Mouse (Mus musculus) megakaryocyte, adult 5-6 weeks (primary cell): ENCODE results near the gene Mphosph10. TPM values are rescaled to one million over a fixed set of nuclear protein-coding genes. Genes with fewer than 3 reads are reported as not detected.

Experiments used
- ATAC-seq: 2 replicates; pipeline ENCODE4 v1.8.0; 2016; ENCODE audit warnings: mild to moderate bottlenecking, inconsistent platforms; ENCODE audit not compliant: poor library complexity, severe bottlenecking
- total RNA-seq, 2 experiments: library from RNA; stranded (forward) in 1 of 2; stranded (reverse) in 1 of 2; fragments of 153-499, 151-499 nt in 1 of 2; fragments of 221-1000, 200-1000 nt in 1 of 2; gene quantifications; 2 replicates each; pipeline versions ENCODE4 v1.2.3 to v1.2.4; 2015 to 2017

Mphosph10 gene
- total RNA-seq (2015), result 31.4 and 35.7 TPM in 2 replicates
- total RNA-seq (2017), result 61.6 and 67.3 TPM in 2 replicates

DNA sequence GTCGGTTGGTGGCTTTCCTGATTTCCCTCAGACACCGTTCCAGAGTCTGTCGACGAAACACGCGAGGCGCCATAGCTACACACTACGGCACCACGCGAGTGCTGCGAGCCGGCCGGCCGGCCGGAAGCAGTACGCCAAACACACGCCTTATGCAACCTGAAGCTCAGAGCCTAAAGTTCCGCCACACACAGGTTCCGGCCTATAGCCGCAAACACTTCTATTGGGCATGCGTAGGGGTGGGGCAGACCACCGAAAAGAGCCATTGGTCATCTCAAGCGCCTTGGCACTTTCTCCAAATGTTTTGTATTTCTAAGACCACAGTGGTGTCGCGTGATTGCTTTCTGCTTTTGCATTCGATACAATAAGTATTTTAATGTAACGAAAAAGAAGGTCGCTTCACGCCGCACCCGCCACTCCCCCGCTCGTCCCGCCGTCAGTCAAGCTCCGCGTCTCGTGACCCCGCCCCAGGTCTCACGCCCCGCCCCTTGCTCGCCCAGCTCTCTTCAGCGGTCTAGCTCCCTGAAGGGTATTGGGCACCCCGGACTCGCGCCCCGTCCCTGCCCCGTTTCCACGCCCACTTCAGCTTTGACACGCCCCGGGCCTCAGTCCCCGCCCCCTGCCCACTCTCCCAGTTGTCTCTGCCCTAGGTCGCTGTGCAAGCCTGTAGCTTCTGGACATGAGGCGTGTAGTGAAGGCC, at the start of gene Mphosph10, which contains the start of gene Mcee:
TSS of gene Mphosph10 (minus strand) at position 147 of the 697 bp plus-strand sequence.
TSS of gene Mcee (plus strand) at position 486 of the 697 bp plus-strand sequence.
- ATAC-seq, result peak; percentile 87

DNA sequence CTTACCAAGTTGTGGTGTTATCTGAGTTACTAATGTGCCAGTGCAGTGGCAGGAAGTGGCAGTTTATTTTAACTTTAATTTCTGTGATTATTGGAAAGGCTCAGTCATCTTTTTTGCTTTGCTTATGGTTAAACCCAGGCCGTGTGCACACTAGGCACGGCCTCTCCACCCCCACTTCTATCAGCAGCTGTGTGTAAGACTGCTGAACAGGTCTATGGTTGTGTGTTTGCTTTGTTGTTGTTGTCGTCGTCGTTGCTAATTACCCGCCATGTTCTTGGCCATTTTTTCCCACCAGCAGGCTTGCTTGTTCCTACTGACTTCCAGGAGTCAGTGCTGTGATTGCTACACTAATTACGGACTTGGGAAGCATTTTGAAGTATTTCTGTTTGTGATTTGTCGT, 48.5 kb upstream of the Mphosph10 start:
- ATAC-seq, result no peak

DNA sequence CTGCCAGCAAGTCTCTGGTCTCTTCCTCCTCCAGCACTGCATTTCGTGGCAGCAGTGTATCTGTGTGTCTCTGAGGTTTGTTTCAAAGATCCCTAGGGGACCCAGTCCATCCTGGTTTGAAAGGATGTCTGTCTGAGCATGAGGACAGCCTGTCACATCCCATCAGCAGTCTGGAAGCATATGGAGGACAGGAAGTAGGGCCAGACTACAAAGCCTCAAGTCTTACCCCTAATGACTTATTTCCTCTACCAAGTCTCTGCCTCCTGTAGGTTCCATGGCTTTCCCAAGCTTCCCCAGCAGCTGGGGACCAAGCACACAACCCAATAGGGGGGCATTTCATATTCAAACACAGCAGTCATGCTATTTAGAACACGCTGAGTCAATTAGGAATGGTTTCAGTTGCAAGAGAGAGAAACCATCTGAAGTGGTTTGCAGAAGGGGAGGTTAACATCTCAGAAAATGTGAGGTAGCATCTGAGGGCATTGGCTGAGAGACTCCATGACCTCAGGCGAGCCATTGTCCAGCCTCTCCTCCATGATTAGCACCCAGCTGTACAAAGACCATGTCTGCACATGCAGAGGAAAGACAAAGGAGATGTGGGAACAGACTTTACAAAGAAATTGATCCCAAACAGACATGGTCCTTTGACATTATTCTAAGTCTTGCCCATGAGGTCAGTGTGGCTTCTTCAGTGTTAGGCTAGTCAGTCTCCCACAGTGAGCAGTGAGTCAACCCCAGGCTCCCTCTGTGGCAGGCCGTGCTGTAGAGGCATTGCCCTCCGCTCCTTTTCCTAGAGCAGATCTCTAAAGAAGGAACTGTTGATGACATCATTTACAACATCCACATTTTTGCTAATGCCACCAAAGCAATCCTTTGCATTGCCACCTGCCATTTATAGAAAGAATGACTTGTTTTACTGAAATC, 47.8 kb upstream of the Mphosph10 start:
- no peak for ATAC-seq

DNA sequence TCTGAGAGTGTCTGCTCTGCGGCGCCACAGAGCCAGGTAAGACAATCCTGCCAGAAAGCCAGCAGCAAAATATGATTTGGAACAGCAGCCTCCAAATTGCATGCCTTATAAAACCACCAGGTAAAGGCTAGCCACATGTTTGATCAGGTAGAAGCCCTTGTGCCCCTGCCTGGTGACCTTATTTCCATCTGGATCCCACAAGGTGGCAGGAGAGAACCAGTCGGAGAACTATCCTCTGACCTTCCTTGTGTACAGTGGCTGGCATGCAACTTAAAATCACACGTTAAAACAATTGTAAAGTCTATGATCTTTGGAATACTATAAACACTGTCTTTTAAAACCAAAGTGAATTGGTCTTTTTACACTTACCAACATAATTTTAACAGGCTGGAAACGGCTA, 32.8 kb upstream of the Mphosph10 start:
- no peak for ATAC-seq

DNA sequence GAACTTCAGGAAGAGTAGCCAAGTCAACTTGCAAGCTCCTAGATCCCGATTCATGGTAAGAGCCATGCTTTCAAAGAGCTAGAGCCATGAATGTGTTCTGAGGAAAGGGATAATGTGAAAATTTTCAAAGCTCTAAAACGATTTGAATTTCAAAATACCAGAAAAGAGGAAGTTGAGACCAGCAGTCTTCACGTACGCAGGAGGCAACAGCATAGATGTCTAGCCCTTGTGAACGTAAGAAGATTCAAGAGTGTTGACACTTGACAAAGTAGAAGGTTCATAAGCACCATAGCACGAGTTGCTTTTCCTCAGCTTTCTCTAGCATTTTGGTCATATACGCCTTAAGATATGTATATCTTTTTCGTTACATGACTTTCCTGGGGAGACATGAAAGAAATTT, 11.9 kb upstream of the Mphosph10 start:
- ATAC-seq, result peak; percentile 62

DNA sequence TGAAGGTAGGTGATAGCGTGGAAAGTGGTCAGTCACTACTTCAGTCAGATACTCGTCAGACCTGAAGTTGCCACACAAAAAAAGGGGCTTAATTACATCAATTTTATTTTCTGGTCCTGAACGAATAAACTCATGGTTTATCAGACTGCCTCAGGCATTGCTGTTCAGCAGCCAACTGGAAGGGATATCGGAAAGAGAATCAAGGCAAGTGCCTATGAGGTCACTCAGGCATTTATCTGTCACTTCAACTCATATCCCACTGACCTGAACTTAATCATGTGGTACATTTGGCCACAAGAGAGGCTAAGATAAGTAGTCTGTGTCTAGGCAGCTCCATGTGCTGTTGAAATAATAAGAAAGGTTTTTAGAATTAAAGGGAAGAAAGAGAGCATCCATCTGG, 10.4 kb upstream of the Mphosph10 start:
- ATAC-seq, result no peak

DNA sequence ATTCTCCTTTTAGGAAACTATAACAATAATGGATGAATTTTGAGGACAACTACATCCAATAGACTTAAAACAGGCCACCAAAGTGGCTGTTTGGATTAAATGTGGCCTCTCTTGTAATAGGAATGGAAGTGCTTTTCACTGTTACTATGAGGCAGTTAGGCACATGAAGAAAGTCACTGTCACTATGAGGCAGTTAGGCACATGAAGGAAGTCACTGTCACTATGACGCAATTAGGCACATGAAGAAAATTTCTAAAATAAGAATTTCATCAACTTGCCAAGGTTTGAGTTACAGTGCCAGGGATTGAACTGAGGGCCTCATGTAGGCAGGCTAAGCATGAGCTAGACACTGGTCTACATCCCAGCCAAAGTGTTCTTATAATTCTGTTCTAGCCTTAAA, 8.7 kb upstream of the Mphosph10 start:
- peak; percentile 72 for ATAC-seq

DNA sequence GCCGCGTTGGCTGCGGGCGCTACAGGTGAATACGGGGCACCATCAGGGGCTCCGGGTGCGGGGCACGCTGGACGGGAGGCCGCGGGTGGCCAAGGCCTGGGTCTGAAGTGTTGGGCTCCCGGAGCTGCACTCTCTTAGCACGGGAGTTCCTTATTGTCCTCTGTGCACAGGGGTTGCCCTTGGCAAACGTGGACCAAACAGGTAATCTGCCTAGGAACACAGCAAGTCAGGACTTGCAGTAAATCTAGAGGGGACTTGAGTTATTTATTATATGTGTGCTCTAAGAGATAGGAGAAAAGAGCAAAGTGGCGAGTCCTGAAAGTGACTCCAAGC, 717 bp upstream of the Mphosph10 start:
- no peak for ATAC-seq

DNA sequence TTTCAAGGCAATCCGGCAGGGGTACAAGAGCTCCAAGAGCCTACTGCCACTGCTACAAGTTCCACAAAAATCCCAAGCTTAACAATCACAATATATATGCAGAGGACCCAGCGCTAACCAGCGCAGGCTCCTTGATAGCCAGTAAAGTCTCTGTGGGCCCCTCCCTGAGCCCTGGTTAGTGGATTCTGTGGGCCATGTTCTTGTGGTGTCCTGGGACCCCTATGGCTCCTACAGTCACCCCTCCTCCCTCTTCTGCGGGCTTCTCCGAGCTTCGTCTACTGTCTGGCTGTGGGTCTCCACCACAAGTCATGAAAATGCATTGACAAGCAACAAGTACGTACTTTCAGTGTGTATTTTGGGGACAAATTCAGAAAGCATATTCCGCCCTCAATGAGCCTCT, 589 bp downstream of the Mphosph10 start:
- ATAC-seq, result no peak

DNA sequence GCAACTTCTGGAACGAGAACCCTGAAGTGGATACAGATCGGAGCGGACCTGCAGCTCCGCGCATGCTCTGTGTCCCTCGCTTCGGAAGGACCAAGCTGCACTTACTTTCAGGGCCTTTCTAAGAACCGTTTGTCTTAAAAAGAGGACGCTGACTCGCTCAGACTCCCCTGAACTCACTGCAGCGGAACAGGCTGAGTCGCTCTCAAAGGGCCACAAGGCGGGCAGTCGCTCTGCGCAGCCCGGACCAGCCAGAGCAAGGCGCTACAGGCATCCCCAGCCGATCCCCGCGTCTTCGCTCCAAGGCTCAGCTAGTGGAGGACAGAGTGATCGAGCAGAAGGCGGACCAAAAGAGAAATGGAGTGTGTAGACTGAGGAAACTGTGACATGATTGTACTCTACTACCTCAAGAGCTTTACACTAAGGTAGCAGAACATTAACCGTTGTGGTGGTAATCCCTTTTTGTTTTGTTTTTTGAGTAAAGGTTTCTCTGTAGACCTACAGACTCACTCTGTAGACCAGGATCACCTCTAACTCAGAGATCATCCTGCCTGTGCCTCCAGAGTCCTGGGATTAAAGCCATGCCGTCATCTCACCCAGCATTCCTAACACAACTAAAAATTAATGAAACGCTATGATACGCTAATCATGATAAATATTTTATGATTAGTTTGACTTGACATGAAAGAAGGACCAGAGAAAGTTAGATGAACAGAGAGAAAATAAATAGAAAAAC, 18.1 kb downstream of the Mphosph10 start, which contains the start of gene Fan1:
TSS of gene Fan1 (minus strand) at position 266 of the 733 bp plus-strand sequence.
- peak; percentile 100 for ATAC-seq

DNA sequence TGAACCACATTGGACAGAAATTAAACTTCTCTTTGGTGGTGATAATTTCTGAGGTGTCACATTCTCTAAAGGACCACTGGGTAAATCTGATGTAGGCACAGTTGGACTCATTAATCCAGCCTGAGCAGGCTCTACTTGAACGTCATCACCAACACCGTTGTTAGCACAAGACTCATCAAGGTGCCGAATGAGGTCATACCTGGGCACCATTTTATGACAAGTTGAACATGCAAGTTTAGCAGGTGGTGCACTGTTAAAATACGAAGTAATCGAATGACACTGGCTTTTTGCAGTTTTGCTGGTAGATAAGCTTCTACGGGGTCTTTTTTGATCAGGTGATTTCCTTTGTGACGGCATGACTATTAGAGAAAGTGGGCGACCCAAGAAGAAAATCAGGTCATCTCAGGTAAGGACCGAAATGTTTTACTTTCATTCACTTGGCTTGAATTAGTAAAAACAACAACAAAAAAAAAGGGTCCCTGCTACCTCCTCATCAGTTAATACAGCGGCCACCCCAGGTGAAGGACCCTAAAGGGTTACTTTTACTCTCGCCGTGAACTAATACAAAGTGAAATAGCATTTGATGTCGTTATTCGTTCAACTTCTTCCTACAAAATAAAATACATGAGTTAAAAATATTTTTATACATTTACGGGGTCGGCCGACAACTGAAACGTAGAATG, 18.8 kb downstream of the Mphosph10 start:
- peak; percentile 9 for ATAC-seq

DNA sequence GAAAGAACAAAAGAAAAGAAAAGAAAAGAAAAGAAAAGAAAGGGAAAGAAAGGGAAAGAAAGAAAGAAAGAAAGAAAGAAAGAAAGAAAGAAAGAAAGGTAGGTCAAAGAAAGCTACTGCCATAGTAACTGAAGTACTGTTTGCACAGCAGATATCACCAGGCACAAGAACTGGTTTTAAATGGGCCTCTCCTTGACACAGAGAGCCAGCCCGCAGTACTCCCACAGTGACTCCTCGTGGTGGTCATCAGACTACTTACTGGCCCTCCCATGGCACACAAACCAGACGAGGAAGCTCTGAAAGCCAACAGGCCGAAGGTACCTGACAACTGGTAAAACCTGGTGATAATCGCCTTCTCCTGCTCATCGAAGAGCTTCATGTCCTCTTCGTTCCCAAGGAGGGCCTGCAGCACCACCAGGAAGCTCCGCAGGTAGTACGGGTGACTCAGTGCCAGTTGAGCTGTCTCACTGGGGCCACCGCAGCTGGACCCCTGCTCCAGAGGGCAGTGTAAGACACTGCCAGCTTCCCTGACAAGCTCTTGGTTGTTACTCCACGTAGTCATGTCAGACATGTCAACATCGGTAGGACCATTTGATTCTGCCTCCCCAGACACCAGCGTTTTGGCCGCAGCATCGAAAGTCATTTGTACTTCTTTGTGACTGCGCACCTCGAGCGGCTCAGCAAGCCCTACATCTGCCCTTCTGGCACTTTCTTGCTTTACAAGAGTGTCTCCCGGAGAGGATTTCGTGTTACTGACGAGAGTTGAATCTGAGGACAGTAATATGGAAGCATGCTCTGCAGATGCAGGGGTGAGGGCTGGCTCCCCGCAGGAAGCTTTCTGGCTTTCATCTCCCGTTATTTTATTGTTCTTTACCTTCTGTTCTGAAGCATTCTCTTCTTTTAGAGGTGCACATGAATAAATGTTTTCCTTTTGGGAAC, 19.9 kb downstream of the Mphosph10 start:
- ATAC-seq, result no peak

DNA sequence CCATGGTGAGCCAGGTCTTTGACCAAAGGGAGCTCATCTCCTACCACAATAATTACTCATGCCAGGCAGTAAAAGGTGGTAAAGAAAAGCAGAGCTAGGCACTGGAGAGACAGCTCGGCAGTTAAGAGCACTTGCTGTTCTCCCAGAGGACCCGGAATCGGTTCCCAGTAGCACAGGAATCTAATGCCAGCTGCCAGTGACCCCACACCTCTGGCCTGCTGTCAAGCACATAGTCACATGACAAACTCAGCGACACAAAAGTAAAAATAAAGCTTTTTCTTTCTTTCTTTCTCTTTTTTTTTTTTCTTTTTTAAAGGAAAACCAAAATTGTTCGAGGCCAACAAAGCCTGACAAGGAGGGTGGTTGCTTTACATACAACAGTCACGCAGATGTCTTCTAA, 22.2 kb downstream of the Mphosph10 start:
- no peak for ATAC-seq

DNA sequence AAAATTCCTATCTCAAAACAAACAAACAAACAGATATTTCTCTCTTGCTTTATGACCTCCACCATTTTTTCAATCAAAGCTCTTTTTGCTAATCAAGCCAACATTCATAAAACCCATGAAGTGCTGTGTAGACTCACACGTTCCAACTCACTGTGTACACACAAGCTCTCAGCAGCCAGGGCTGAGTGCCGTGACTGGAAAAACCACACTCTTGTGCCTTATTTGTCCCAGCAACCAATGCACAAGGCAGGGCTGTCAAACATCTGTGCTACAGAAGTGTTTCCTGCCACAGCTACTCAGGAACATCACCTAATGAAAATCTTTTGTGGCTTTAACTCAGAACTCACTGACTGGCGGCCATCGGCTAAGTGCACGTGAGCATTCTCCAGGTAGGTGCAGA, 26.2 kb downstream of the Mphosph10 start:
- no peak for ATAC-seq

DNA sequence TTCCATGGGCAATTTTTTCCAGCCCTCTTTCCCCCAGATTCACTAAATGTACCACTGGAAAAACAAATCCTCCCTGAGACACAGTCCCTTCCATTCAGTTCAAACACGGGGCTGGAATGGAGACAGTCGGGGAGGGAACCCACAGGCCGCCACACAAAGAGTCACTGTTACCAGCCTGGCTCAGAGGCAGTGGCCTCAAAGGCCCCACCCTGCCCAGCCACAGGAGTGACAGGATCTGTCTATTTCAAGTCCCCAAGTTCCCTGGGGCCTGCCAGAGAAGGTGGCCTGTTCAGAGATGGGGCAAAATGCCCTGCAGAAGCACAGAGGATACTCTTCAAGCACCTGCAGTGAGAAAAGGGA, 31.5 kb downstream of the Mphosph10 start:
- ATAC-seq, result no peak

DNA sequence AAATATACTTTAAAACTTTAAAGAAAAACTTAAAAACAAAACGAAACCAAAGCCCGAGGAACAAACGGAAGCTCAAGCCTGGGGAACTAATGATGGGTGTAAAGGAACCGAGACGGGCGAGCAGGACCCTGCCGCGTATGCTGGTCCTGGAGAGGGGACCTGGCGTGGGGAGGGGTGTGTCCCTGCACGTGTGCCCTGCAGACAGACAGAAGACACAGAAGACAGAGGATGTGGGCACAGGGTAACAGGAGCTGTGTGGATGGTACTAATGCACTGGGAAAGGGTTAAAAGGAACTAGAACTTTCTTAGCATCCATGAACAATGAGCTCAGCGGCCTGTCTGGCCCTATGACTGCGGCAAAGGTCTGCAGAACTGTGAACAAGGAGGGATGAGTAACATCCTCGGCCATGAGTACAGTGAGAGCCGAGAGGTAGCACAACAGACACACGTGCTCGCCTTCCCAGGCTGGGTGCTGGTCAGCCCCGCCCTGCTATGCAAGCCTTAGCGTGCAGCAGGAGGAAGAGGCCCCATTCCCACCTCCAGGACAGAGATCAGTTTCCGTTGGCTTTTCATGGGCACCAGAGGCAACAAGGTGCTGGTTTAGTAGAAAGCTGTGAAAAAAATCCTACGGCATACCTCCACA, 32.0 kb downstream of the Mphosph10 start:
- ATAC-seq, result no peak

DNA sequence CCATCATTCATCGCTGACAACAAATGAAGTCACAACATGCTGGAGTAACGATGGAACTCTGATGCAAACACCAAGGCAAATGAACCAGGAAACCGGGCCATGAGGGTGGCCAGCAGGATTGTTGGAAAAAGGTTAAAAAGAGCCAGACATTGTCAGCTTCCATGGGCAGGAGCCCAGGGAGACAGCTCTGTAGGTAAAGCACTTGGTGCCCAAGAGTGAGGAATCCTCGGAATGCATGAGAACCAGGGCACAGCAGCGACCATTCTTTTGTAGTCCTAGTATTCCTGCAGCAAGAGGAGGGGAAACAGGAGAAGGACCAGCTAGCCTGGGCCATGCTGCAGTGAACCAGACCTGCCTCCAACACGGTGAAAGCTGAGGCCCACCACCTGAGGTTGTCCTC, 33.4 kb downstream of the Mphosph10 start:
- no peak for ATAC-seq

DNA sequence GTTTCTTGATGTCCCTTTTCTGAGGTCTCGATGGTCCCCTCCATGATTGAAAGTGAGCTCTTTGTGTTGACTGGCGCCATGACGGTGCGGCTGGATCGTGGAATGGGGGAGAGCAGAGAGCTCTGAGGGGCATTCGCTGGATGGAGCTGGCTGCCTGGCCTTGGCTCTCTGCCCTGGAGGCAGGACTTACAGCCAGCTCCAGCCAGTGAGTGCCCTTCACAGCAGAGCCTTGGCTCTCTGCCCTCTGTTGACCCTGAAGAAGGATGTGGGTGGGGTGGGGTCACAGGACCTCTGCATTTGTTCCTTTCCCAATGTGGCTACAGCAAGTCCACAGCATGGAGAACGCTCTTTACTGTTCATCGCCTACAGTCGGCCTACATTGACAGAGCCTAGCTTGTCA, 34.7 kb downstream of the Mphosph10 start:
- no peak for ATAC-seq

DNA sequence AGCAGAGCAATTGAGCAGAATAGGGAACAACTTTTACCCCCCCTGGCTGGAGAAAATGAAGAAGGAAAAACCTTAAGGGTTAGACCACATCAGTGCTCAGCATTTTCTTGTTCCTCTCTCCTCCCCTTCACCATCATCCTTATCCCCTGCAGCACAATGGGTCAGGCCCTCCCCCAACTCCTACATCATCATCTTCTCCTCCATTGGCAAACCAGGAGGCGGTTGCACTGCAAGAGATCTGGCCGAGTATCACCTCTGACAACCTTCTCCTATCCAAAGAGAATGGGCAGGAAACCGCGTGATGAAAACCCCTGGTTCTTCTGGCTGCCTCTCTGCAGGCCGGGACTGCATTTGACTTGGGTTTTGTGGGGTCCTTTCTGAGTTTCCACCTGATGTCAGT, 35.4 kb downstream of the Mphosph10 start:
- no peak for ATAC-seq
